8 mouse cellular contexts compared by ENCODE assay signal in the genomic region with DNA sequence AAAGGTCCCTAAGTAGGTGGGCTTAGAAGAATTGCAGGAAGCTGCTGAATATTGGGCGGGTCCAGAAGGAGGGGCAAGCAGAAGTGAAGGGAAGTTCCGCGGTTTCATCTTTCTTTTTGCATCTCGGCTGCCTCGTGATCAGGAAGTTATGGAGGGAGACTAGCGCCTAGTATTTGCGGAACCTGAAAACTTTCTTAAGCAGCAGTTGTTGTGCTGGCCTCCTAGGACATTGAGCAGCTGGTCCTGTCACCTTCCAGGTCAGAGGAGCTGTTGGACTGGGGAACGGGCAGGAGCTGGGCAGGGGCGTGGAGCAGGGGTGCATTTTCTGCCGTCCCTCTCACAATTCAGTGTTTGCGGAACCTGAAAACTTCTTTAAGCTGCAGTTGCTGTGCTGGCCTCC. TPM values are rescaled to one million over a fixed set of nuclear protein-coding genes. Genes with fewer than 3 reads are reported as not detected.
A peak's percentile ranks its signal among the peaks of the same experiment; 100 is the strongest.
DNase-seq lines count a peak whose midpoint lies in the region; ATAC-seq and TF ChIP-seq lines count a peak whose summit lies in the region.
"Not testable (repeated sequence)": the region's sequence is repeated elsewhere in the genome, so short reads cannot be mapped to it uniquely, and the experiment has no call there.

Gene Gm13212, plus strand, starts transcription at position 89 of the 400 bp plus-strand sequence.

- peak within 1 kb of the TSS; percentile 57 to 67 for H3K4me3 ChIP-seq in ES-E14 (ENCODE audit: insufficient read depth in 1 of 2, low read depth in 1 of 2, low read length in 2 of 2, poor library complexity in 1 of 2, severe bottlenecking in 1 of 2)
- H3K4me3 ChIP-seq in erythroblast, embryonic 14.5 days (replicated peaks) = peak within 1 kb of the TSS; percentile 56
- peak within 1 kb of the TSS; percentile 37 for H3K4me3 ChIP-seq in hindbrain, embryonic 10.5 days
- peak within 1 kb of the TSS; percentile 26 for H3K4me3 ChIP-seq in limb, embryonic 14.5 days (replicated peaks; ENCODE audit: low read length)
- peak within 1 kb of the TSS; percentile 40 for H3K4me3 ChIP-seq in macrophage (ENCODE audit: inconsistent target)

- WGBS in hindbrain, embryonic 10.5 days = 24% methylated on average over 11 of the region's 11 CpGs
- WGBS in limb, embryonic 14.5 days = 19% methylated on average over 11 of the region's 11 CpGs
- 13% methylated on average over 10 of the region's 11 CpGs for WGBS in macrophage (ENCODE audit: missing documents)

- peaks cover 17% of the 10 kb centered on the region for H3K79me2 ChIP-seq in macrophage (ENCODE audit: inconsistent target)

- not testable (repeated sequence) for H3K9me3 ChIP-seq in ES-E14 (ENCODE audit: control insufficient read depth, insufficient read depth, low read depth, low read length); erythroblast, embryonic 14.5 days (ENCODE audit: control insufficient read depth, low read length); hindbrain, embryonic 10.5 days; limb, embryonic 14.5 days (ENCODE audit: control insufficient read depth, low read length)

- not testable (repeated sequence) for ATAC-seq in limb, embryonic 14.5 days (ENCODE audit: low FRiP score, low read depth)

- H3K4me2 ChIP-seq in limb, embryonic 14.5 days (replicated peaks; ENCODE audit: low read depth, low read length, severe bottlenecking) = peak within 1 kb of the TSS; percentile 34; the same call in 1 of the 2 replicates

- not testable (repeated sequence) for H3K4me1 ChIP-seq in ES-E14 (ENCODE audit: control insufficient read depth in 2 of 2, insufficient read depth in 2 of 2, low read length in 2 of 2, poor library complexity in 1 of 2); erythroblast, embryonic 14.5 days (ENCODE audit: control insufficient read depth); hindbrain, embryonic 10.5 days (replicated peaks); limb, embryonic 14.5 days (ENCODE audit: control insufficient read depth, insufficient read depth, low read length)

- not testable (repeated sequence) for TF ChIP-seq POLR2A in brain, embryonic 14.5 days (IDR thresholded peaks at IDR 0.05; ENCODE audit: borderline replicate concordance, extremely low read depth, insufficient read depth, insufficient read length, poor library complexity, severe bottlenecking); limb, embryonic 14.5 days (IDR thresholded peaks at IDR 0.05; ENCODE audit: borderline replicate concordance, extremely low read depth, insufficient read depth, insufficient read length)

- peak within 1 kb of the TSS; percentile 61 for H3K9ac ChIP-seq in ES-E14 (ENCODE audit: insufficient read depth, low read depth, low read length, poor library complexity, severe bottlenecking)
- H3K9ac ChIP-seq in limb, embryonic 14.5 days (ENCODE audit: low read depth, low read length, severe bottlenecking) = not testable (repeated sequence)

- DNase-seq in ES-E14 (ENCODE audit: low read depth, low spot score); hindbrain, embryonic 10.5 days (ENCODE audit: low spot score): not testable (repeated sequence)
- peak; percentile 1 for DNase-seq in brain, embryonic 14.5 days (ENCODE audit: low read depth)
- DNase-seq in limb, embryonic 14.5 days (ENCODE audit: low spot score) = peak; percentile 39
- DNase-seq in retina, embryonic 14.5 days (ENCODE audit: low spot score) = peak; percentile 47
- DNase-seq in yolk sac, embryonic 10.5 days (ENCODE audit: low spot score) = peak; percentile 34

- in situ Hi-C loops in ES-E14 (cut with MboI; ENCODE audit: low sequenced_read_pairs in 2 of 2, unreplicated experiment in 2 of 2) = not testable (repeated sequence)

- H3K36me3 ChIP-seq in ES-E14 (ENCODE audit: control insufficient read depth, insufficient read depth, low read length, poor library complexity, severe bottlenecking); erythroblast, embryonic 14.5 days (ENCODE audit: control insufficient read depth); hindbrain, embryonic 10.5 days; limb, embryonic 14.5 days (ENCODE audit: control insufficient read depth, insufficient read depth, low read length); macrophage (ENCODE audit: inconsistent target): not testable (repeated sequence)

- not testable (repeated sequence) for TF ChIP-seq CTCF in brain, embryonic 14.5 days (IDR thresholded peaks at IDR 0.05; ENCODE audit: borderline replicate concordance, extremely low read depth, insufficient read depth, insufficient read length)

- H3K27me3 ChIP-seq in erythroblast, embryonic 14.5 days (ENCODE audit: control insufficient read depth); hindbrain, embryonic 10.5 days (ENCODE audit: insufficient read depth, poor library complexity, severe bottlenecking); limb, embryonic 14.5 days (ENCODE audit: control insufficient read depth, insufficient read depth, low read length): not testable (repeated sequence)

- H3K27ac ChIP-seq in ES-E14 (ENCODE audit: insufficient read depth, low read depth, low read length, poor library complexity, severe bottlenecking) (peak within 1 kb of the TSS; percentile 12; the same call in 1 of the 2 replicates), macrophage (peak within 1 kb of the TSS; percentile 46)
- not testable (repeated sequence) for H3K27ac ChIP-seq in hindbrain, embryonic 10.5 days; limb, embryonic 14.5 days (replicated peaks; ENCODE audit: low read depth, low read length)

RNA-seq across cellular contexts. Expression of gene Gm13212, which starts in this region (rescaled TPM):
- total RNA-seq in ES-E14 (2012; rRNA removed) = 17.0 and 22.0 TPM in 2 replicates
- 0.08 and 0.13 TPM in 2 replicates for polyA plus RNA-seq in brain, embryonic 14.5 days (2012; rRNA removed)
- polyA plus RNA-seq in erythroblast, embryonic 14.5 days (2012) = 0.01 TPM in 1 of 2 replicates, not detected in the other
- 0.55 and 1.00 TPM in 2 replicates for polyA plus RNA-seq in hindbrain, embryonic 10.5 days (2016; fragmentation: Nextera tagmentation; extraction: Ambion mirVana)
- polyA plus RNA-seq in limb, embryonic 14.5 days (2012; rRNA removed) = 0.51 and 1.6 TPM in 2 replicates
- 2.1 and 3.1 TPM in 2 replicates for polyA plus RNA-seq in limb, embryonic 14.5 days (2014; fragmentation: Nextera tagmentation; extraction: Ambion mirVana)
- total RNA-seq in macrophage (2018; cell fraction: chromatin; rRNA removed) = 10 to 100 TPM in 20 of 26 experiments, 1 to 10 TPM in 6; 2.1 to 45.9 (median 21.1) TPM
- total RNA-seq in macrophage (2018; cell fraction: cytosol; rRNA removed) = 10 to 100 TPM; 18.1 to 61.6 (median 38.6) TPM
- total RNA-seq in macrophage (2018; cell fraction: nucleus; rRNA removed) = 100 to 1,000 TPM in 1 of 26 experiments, 10 to 100 TPM in 22, 1 to 10 TPM in 3; 6.3 to 118 (median 26.0) TPM
- 15.6 to 55.5 TPM (median 22.6 TPM) in 3 replicates for polyA plus RNA-seq in macrophage (2018)

Comparison
In these comparisons a context has a peak if more than half of its experiments do, and no peak if none do; other contexts are left out.
1. Peak in DNase-seq in brain, embryonic 14.5 days; RNA of the gene not detected or under 1 TPM.